Mouse (Mus musculus): ENCODE data around the gene Rnd3.

Rnd3 gene

DNA sequence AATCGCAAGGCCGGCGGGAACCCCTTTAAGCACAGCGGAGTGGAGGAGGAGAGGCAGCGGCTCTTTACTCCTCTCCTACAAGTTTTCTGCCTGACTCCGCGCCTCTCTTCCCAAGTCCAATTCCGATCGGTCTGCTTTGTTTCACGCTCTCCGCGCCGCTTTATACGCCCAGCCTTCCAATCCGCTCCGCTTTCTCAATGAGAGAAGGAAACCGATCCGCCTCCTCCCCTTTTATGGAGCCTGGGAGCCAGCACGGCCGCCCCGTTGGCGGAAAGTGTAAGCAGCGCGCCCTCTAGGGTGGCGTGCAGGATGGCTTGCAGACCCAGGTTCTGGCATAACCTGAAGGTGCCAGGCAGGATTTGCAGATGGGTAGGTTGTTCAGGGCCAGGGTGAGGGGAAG lies at the start of gene Rnd3:
TSS of gene Rnd3 (minus strand) at position 137 of the 400 bp plus-strand sequence.
- DNase-seq (ENCODE audit: low spot score in 2 of 2), result peak; percentile 3 to 46

DNA sequence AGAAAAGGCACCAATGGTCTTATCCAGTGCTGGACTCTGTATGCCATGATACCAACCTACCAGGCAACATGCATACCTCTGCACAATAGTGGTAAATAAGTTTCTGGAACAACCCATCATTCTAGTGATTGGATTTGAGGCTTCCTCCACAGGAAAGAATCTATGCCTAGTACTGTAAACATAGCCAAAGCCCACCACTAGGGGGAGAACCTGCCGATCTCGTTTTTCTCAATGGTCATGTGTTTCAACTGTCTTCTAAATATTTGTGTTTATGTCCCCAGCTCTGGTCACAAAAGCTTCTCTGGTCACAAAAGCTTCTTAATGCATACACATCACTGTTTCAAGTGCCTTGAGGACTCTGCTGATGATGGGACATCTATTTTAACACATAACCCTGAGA lies 43.4 kb upstream of the Rnd3 start:
- no peak for DNase-seq (ENCODE audit: low spot score in 2 of 2)

DNA sequence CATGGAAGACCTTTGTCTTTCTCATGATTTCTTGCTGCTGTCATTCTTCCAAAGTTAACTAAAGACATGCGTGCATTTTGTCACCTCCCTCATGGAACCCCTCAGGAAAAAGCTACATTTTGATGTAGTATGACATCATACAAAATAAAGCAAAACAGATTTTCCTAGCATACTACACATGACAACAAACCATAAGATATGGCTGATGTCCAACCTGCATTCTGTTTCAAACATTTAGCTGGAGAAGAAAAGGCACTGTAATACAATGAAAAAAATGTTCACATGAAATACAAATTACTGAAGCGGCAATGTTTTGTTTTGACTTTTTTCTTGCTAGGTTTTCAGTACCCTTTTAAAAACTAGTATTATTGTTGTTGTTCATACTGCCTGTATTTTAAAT lies 36.9 kb upstream of the Rnd3 start:
- DNase-seq (ENCODE audit: low spot score in 2 of 2), result no peak

DNA sequence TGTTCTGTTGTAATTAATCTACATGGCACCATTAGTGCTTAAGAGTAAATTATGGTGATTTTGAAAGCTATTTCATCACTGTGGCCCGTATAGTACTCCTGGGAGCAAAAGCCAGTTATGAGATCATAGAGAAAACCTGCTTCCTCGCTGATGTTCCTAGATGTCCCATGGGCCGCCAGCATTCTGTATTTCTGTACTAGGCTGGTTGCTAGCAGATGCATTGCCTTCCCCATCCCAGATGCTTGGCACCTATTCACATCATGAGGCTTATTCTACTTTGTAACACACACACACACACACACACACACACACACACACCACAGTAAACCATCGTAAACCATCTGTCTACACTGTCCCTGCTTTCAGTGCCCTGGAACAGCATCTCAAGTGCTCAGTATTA lies 34.1 kb upstream of the Rnd3 start:
- no peak for DNase-seq (ENCODE audit: low spot score in 2 of 2)

DNA sequence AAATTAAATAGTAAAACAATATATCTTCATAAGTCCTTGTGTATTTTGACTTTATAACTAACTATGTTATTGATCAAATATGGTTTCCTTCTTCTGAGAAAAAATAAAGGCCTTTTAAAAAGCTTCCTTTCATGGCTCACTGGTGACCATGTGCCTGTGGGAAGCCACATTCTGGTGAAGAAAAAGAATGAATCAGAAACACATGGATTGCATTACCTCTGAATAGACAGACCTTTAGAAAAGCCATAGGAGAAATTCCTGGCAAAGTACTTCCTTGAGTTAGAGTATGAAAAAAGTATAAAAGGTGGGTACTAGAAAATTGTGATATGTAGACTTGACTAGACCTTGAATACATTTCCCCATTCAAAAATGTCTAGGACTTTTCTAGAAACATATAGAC lies 32.5 kb upstream of the Rnd3 start:
- DNase-seq (ENCODE audit: low spot score in 2 of 2), result no peak

DNA sequence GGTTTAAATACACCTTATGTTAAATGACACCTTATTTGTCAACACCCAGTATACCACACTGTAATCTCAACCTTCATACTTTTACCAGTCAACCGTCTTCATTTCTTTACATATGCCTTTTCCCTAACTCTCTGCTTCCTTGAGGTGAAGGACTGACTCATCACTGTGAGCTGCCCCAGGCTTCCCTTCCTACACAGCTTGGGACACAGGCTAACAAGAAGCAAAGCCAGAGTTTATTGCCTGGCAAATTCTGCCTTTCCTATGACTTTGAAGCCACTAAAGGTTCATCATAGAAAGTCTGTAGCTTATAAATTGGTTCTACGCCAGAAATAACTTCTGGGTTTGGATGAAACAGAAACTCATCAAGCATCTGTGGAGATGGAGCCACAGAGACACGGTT lies 30.2 kb upstream of the Rnd3 start:
- DNase-seq (ENCODE audit: low spot score in 2 of 2), result no peak

DNA sequence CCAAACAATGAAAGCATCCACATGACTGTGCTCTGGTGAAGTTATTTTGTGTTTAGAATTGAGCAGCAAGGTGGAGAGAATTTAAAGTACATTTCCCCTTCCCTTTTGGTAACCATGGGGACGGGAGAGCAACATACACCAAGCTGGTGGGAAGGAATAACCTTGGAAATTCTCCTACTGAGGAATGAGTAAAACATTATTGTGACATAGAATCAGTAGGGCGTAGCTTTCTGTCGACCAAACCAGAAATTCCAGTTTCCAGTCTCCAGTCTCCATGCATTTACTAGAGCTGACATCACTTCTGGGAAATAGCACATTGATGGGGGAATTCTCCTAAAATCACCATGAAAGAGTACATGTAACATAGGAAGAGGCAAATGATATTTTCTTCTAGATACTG lies 28.7 kb upstream of the Rnd3 start:
- DNase-seq (ENCODE audit: low spot score in 2 of 2), result no peak

DNA sequence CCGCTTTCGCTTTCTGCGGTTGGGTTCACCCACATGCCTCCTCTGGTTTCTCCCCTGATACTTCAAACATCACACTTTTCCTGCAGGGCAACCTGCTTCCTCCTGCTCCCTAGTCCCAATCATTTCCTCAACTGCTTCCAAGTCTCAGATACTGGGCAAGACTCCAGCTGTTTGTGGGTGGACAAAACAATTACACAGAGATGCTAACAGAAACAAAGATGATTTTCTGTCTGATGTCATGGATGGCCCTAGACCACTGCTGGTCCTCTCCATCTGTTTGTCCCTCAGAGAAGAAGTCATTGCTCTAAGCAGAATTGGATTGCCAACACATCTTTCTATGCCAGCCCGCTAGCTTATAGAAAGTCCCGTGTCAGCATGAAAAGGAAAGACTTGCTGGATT lies 26.4 kb upstream of the Rnd3 start:
- DNase-seq (ENCODE audit: low spot score in 2 of 2), result no peak

DNA sequence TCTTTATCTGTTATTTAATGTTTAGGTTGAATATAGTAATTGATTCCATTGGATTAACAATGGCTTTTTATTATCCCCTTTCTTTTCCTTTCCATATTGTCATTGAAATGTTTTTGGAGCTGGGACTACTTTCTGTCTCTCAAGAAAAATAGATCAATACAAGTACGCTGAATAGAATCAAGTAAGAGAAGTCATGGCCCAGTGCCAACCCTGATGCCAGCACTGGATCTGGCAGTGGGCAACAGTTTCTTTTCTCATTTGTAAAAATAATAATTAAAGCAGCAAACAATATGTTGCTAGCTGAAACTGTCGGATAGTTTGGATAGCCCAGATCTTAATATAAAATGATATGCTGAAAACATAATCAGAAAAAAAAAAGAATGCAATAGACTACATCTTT lies 12.2 kb upstream of the Rnd3 start:
- DNase-seq (ENCODE audit: low spot score in 2 of 2), result no peak

DNA sequence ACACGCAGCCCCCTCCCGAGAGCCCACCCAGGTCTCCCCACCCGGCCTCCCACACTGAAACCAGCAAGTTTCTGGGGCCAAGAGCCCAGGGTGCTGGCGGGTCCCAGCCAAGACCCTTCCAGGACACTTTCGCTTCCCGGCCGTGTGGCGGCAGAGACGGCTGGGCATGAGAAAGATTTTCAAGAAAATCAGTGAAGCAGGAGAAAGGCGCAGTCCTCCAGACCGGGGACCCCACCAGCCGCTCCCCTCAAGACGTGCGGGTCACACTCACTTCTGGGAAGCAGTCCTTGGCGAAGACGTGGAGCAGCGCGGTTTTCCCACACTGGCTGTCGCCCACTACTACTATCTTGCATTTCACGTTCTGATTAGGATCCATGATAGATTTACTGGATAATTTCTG lies 457 bp downstream of the Rnd3 start:
- no peak for DNase-seq (ENCODE audit: low spot score in 2 of 2)

DNA sequence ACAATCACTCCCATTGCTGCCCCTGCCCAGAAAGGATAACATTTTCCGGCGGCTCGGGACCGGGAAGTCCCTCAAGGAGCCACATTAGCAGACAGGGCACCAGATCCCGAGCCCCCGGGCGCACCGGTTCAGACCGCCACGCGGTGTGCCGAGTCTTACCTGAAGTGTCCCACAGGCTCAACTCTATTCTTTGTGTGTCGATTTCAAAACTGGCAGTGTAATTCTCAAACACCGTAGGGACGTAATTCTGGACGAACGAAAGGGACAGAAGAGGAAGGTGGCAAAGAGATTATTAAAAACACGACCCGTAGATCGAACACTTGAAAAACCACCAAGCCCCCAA lies 875 bp downstream of the Rnd3 start:
- DNase-seq (ENCODE audit: low spot score in 2 of 2), result no peak

DNA sequence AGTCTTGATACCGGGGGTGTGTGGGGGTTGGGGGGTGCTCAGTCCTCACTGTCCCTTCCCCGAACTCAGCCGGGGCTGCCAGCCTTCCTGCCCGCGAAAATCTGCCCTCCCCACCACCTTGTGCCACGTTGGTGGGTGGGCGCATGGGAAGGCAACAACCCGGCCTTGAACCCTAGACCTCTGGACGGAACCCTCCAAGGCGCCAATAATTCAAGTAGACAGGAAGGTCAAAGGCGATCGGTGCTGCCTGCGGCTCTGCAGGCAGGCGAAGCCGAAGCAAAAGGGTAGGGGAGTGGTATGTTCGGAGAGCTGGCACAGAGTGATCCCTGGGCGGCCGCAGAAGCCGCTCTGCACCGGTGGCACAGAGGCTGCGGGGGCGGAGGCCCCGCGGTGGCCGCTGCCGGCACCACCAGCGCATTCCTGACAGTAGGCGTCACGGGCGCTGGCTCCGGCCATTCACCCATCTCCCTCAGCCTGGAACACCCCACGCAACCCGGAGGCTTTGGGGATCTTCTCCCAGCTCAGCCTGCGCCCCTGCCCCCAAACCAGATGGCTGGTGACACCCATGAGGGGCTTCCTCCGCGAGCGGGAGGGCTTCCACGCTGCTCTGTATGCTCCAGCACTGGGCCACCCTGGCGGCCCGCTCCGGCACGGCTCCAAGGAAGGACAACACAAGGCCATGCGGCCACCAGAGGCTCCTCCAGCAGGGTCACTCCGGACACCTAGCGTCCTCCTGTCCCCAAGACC lies 1.4 kb downstream of the Rnd3 start:
- peak; percentile 2 to 6 for DNase-seq (ENCODE audit: low spot score in 2 of 2)

DNA sequence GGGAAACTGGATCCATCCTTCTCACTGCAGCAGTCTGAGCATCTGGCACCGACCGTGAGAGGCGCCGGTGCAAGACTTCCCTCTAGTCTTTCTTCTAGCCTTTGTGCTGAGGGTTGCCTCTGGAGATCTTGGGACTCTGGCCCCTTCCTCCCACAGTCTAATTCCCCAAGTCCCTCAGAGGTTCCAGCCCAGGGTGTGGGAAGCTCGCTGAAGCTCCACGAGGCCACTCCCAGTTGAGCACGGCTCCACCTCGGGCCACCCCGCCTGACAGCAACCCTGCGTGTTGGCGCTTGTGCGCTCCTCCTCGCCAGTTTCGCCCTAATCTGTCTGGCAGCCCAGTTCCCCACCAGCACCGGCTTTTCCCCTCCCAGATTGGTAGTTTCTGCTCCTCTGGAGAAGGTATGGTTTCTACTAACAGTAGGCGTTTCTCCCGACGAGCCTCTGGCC lies 2.0 kb downstream of the Rnd3 start:
- peak in 1 of 2 experiments; percentile 0 for DNase-seq (ENCODE audit: low spot score in 2 of 2)

DNA sequence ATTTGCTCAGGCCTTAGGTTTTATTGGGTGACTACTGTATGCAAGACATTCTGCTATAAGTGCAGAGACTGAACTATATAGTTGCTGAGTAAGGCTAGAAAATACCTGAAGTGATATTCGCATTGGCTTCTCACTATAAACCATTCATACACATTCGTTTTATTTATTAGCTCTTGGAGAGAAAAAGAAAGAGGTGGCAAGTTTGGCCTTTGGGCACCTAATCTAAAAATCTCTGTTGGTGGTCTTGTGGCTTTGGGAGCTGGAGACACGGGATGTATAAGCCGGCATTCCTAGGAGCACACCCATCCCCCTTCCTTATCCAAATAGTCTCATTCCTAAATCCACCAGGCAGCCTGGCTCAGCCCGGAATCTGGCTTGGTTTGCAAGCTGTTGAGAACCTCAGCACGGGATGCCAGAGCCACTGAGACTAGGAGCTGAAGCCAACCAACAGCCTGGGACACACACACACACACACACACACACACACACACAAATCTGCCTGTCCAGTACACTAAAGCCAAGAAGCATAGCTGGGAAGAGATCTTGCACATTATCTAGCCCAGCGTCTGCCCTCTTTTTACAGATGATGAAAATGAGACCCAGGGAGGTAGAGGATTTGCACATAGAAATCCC lies 3.0 kb downstream of the Rnd3 start:
- DNase-seq (ENCODE audit: low spot score in 2 of 2), result no peak

DNA sequence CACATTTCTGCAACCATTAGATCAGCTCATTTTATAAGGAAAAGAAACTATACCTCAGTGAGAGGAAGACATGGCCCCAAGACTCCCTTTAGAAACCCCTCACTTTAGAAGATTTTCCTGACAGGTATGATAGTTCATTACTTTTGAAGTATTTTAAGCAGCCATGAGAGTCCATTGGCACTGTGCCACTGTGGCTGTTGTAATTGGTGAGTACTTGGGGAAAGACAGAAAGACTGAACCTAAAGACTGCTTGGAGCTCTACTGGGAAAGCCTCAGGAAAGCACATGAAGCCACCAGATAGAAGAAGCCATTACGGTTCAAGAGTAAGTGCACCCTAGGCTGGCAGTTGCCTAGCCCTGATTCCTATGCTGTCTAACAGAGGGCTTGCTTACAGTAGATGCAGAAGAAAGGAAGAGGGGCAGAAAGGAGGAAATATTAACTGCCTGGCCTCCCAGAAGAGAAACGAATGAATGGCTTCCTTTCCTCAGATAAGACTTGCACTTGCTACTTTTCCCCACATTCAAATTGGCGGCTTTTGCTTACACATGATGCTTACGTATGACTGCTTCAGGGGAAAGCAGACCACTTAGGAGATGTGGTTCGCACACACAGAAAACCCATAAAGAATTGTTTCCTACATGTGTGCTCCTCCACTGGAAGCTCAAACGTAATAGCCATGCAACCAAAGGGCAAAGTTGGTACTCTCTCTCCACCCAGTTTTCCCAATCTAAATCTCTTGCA lies 4.4 kb downstream of the Rnd3 start:
- DNase-seq (ENCODE audit: low spot score in 2 of 2), result no peak

DNA sequence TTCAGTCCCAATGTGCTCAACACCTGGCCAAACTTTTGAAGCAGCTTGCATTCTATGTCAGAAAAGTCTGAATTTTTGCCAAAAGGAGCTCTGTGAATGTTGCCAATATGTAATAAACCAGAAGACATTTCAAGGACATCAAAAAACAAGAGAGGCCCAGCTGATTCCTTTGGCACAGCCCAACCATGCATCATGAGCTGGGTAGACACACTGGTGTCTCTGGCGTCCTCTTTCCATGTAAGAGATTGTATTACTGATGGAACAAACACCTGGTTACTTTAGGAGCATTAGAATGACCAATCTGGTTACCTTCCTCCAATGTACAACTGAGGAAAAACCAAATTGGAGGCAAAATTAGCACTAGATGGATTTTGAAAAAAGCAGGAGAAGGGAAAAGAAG lies 6.5 kb downstream of the Rnd3 start:
- no peak for DNase-seq (ENCODE audit: low spot score in 2 of 2)

DNA sequence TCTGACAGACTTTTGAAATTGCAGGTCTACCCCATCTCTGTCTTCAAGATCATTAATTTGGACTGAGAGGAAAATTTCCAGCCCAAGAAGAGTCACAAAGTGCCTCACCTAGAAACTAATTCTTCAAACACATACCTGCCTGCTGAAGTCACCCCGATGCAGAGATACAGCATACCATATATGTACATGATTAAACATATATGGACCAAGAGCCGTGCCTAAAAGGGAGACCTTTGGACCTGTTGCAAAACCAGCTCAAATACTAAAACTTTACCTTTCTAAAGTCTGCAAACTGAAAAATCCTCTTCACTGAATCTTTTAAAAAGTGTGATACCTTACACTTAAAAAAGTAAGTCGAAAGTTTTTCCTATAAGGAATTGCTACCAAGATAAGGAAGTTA lies 7.6 kb downstream of the Rnd3 start:
- no peak for DNase-seq (ENCODE audit: low spot score in 2 of 2)

DNA sequence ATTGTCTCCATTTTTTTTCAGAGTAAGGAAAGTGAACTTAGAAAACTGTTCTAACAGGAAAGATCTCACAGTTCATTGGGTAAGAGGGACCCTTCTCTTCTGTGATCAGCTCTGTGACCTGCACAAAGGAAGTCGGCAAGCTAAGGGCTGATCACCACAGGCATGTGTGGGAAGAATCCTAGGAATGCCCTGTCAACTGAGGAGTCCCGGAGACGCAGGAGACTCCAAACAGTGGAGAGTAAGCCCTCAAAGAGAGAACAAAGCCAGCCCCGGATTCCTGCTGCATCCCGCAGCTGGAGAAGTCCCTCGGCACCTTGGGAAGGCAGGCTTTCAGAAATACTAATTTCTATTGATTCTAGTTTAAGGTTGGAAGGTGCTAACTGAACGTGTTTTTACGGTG lies 8.4 kb downstream of the Rnd3 start:
- DNase-seq (ENCODE audit: low spot score in 2 of 2), result no peak

DNA sequence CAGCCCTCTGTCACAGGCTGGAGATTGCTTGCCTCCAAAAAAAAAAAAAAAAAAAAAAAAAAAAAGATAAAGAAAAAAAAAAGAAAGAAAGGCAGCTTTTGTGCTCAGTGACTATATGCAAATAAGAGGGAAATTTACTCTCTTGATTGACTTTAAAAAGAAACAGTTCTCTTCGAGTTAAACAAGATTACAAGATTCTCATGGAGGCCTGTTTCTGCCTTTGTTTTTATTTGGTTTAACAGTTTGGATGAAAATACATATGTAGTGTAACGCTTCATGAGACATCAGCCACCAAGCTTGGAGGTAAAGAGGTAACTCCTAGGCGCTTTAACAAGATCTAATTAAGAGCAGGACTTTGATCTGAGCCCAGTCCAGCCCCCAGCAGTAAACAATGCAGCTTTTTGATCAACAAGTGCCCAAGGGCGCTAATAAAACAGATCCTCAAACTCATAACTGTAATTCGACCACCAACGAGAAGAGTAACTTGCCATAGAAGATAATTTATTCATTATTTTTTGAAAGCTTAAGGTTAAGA lies 8.9 kb downstream of the Rnd3 start:
- no peak for DNase-seq (ENCODE audit: low spot score in 2 of 2)

DNA sequence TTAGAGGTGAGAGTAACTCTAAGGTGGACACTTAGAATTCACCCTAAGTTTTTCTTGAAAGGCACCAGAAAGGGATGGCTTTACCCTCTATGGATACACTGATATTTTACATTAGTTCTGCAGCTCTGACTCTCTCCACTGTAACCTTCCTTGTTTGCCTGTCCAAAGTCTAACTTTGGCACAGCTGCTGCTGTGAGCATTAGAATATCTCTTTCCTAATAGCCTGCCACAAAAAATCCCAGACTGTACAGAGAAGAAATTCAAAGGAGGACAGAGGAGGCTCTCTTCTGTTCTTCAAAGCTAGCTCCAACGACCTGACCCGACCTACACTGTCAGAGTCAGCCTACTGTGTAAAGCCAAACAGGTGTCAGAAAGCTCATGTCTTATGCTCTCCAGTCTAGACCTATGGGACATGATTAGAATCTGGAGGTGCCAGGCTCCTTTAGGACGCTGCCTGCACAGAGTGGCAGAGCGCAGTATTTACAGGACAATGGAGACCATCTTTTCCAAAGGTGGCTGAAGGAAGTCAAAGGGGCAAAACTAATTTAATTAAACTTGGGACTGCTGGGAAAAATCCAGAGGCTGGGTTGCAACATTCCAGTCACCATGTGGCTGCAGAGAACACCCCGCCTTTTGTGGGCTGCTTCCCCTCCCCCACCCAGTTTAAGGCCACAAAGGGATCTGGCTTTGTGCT lies 9.5 kb downstream of the Rnd3 start:
- DNase-seq (ENCODE audit: low spot score in 2 of 2), result no peak

DNA sequence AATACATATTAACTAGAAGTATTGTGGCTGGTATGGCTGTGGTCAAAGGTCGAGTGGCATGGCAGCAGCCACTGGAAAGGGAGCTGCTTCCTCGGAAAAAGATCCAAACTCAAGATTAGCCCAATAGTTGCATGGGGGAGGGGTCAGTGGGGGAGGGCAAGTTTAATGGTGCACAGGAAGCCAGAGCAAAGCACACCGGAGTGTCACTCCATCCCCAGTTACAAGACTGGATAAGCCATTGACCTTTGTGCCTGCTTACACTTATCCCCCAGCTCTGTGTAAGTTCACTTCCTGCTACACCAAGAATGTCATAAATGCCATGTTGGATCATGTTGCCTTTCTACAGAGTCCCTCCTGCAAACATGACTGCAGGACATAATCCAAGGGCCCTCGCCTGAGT lies 11.2 kb downstream of the Rnd3 start:
- no peak for DNase-seq (ENCODE audit: low spot score in 2 of 2)

DNA sequence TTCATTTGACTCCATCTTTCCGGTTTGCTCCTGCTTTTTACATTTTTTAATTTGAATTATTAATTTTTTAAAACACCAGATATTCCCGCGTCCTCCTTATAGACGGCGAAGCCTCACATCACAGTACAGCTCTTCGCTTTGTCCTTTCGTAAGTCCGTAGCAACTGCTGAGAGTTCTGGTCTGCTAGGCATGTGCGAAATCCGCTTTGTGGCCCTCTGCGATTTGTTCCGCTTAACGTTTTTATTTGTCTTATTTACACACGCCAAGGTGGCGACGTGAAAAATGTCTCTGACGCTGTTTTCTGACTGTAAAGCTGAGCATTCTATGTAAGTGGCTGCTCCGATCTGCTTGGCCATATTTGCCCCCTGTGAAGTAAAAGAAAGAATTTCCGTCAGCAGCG lies 16.7 kb downstream of the Rnd3 start:
- DNase-seq (ENCODE audit: low spot score in 2 of 2), result no peak

All from natural killer cell, adult 2 months (primary cell).